Mouse (Mus musculus) CD4-positive, CD25-positive, alpha-beta regulatory T cell (primary cell): ENCODE results near the gene Jtb. TPM values are rescaled to one million over a fixed set of nuclear protein-coding genes. Genes with fewer than 3 reads are reported as not detected.

Experiments
- polyA plus RNA-seq: library from polyadenylated mRNA; unstranded; fragments of 100-300 nt; shearing (Covaris generic); gene quantifications from one replicate; pipeline ENCODE4 v1.2.1, GENCODE M21; 2017

Jtb gene
- 162 TPM for polyA plus RNA-seq

GRCm38 (mm10) chr3:90231507-90232333 is at the start of gene Jtb:
Gene Jtb (plus strand): TSS chr3:90231597.

GRCm38 (mm10) chr3:90213377-90213866 is 18.0 kb upstream of the Jtb start, which contains the start of the genes Rps27 and Rab13:
Gene Rps27 (minus strand): TSS chr3:90213651.
Gene Rab13 (plus strand): TSS chr3:90213695.

GRCm38 (mm10) chr3:90242984-90243775 is 11.8 kb downstream of the Jtb start, which contains the start of gene Creb3l4:
Gene Creb3l4 (minus strand): TSS chr3:90243512.

GRCm38 (mm10) chr3:90247960-90248745 is 16.8 kb downstream of the Jtb start, which contains the start of gene Slc39a1:
Gene Slc39a1 (plus strand): TSS chr3:90248172.

GRCm38 (mm10) chr3:90253653-90254418 is 22.4 kb downstream of the Jtb start, which contains the start of gene Crtc2:
Gene Crtc2 (plus strand): TSS chr3:90254163.

GRCm38 (mm10) chr3:90265034-90265931 is 33.9 kb downstream of the Jtb start, which contains the start of gene Dennd4b:
Gene Dennd4b (plus strand): TSS chr3:90265185.

Other genes starting within 250 kb of the Jtb start
- 95.3 TPM for gene Hax1, start 232.8 kb upstream of the Jtb start, polyA plus RNA-seq
- 143 TPM for gene 4933434E20Rik, start 180.0 kb upstream of the Jtb start, polyA plus RNA-seq
- gene Ubap2l, start 179.0 kb upstream of the Jtb start, polyA plus RNA-seq, result 194 TPM
- gene Tpm3, start 158.9 kb upstream of the Jtb start, polyA plus RNA-seq, result 970 TPM
- 0.53 TPM for gene Nup210l, start 127.5 kb upstream of the Jtb start, polyA plus RNA-seq
- gene Rps27, start 17.9 kb upstream of the Jtb start, polyA plus RNA-seq, result 1,493 TPM
- 0.24 TPM for gene Rab13, start 17.9 kb upstream of the Jtb start, polyA plus RNA-seq
- not detected for gene Creb3l4, start 11.9 kb downstream of the Jtb start, polyA plus RNA-seq
- 2.1 TPM for gene Slc39a1, start 16.6 kb downstream of the Jtb start, polyA plus RNA-seq
- 107 TPM for gene Crtc2, start 22.6 kb downstream of the Jtb start, polyA plus RNA-seq
- 53.6 TPM for gene Dennd4b, start 33.6 kb downstream of the Jtb start, polyA plus RNA-seq
- gene Gatad2b, start 61.6 kb downstream of the Jtb start, polyA plus RNA-seq, result 12.1 TPM
- gene Slc27a3, start 158.3 kb downstream of the Jtb start, polyA plus RNA-seq, result 0.49 TPM
- 34.7 TPM for gene Ints3, start 202.0 kb downstream of the Jtb start, polyA plus RNA-seq
- not detected for gene Npr1, start 234.3 kb downstream of the Jtb start, polyA plus RNA-seq
- gene Ilf2, start 244.5 kb downstream of the Jtb start, polyA plus RNA-seq, result 102 TPM